Mouse (Mus musculus): Measurements from ENCODE around the gene Cpd.
A peak's percentile ranks its signal among the peaks of the same experiment; 100 is the strongest.
"Not testable (repeated sequence)": the region's sequence is repeated elsewhere in the genome, so short reads cannot be mapped to it uniquely, and the experiment has no call there.

Cpd gene

DNA sequence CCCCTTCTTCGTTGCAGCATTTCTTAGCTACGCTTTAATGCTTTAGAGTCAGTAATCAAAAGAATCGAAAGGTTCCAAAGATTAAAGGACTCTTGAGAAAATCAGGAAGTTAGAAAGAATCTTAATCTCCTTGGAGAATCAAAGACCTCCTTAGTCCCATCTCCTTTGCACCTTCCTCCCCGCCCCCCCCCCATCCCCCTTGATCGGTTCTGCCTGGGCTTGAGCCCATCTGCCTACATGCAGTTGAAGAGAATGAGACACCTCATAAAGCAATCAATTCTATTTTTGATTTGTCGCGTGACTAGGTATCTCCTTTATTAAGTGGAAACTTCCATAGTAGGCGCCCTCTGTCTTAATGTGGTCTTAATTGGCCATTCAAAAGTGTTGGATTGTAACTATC is 536 bp upstream of the Cpd start:
- DNase-seq (ENCODE audit: low spot score) = no peak

- peak; percentile 41 for DNase-seq (ENCODE audit: low spot score)
These were observed 574 bp downstream of the Cpd start for GRCm38 (mm10) chr11:76846011-76846877.

DNA sequence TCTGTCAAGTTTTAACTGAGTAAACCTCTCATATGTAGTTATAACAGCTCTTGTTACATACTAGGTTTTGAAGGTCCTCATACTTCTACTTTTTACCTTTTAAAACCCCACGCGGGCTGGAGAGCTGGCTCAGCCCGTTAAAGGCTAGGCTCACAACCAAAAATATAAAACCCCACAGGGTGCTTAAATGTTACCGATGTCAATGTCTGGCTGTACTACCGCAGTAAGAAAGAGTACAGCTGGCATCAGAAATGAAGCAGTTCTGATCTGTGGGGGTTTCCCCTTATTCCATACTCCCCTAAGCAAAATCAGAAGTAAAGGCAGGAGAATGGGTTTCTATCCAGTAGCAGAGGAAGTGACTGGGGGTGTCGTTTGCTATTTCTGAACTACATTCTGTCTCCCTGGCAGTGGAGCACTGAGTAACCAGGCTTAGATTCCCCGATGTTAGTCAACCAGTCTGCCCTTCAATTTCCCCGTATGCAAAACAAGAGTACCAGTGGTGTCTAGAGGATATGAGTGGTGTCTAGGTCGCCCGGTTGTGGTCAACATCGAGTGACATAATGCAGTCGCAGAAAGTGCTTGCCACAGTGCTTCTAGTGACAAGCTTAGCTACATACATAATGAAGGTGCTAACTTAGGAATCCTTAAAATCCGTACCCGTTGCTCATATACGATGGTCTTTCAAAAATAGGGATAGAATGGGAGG is 1.4 kb downstream of the Cpd start:
- peak; percentile 13 for DNase-seq (ENCODE audit: low spot score)

DNA sequence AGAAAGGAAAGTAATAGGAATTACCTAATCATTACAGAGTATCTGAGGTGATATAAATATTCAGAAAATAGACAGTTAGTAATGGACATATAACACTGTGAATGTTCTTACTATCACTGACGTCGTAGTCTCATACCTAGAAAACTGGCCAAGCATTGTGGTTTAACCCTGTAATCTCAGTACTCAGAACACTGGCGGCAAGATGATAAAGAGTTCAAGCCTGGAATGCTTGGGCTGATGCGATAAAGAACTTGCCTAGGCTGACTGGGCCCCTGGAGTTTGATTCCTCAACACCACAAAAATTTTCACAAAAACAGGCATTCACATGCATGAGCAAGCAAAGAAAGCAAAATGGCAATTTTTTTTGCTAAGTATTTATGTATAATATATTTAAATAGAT is 8.2 kb downstream of the Cpd start:
- no peak for DNase-seq (ENCODE audit: low spot score)

GRCm38 (mm10) chr11:76836317-76836716 is 10.5 kb downstream of the Cpd start:
- DNase-seq (ENCODE audit: low spot score) = no peak

DNA sequence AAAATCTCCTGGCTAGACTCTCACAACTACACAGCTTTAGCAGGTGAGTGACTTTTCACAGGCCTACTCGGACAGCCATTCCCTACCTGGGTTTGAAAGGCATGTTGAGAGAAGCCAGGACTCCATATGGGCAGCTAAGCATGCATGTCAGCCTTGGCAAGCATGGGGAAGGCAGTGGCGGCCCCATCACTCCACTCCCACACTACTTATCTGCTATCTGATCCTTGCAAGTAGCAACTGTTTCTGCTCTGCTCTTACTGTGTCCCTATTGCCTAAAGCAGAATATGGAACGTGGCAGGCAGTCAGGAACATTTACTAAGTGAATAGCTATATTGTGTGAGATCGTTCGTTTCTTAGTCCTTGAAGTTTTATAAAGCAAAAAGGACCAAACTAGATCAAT is 10.9 kb downstream of the Cpd start:
- DNase-seq (ENCODE audit: low spot score) = no peak

- no peak for DNase-seq (ENCODE audit: low spot score)
These were observed 12.2 kb downstream of the Cpd start for GRCm38 (mm10) chr11:76834665-76835064.

DNA sequence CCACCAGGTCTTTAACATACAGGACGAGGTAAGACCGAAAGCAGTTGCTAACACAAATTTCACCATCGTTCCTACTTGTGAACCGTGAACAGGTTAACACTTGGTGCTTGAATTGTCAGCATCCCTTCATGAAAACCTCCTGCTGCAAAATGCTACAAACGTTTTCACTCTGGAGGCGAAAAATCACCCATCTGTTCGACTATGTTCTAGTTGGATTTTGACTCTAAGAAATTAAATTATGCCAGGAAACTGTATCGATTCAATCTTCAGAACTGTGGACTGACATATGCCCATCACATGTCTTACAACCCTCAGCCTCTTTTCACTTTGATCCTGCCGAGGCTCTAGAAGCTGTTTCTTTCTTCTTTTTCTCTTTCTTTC is 21.9 kb downstream of the Cpd start:
- no peak for DNase-seq (ENCODE audit: low spot score)

GRCm38 (mm10) chr11:76824238-76824884 is 22.5 kb downstream of the Cpd start:
- no peak for DNase-seq (ENCODE audit: low spot score)

GRCm38 (mm10) chr11:76823641-76824040 is 23.2 kb downstream of the Cpd start:
- no peak for DNase-seq (ENCODE audit: low spot score)

- no peak for DNase-seq (ENCODE audit: low spot score)
These were observed 25.5 kb downstream of the Cpd start for GRCm38 (mm10) chr11:76821353-76821752.

DNA sequence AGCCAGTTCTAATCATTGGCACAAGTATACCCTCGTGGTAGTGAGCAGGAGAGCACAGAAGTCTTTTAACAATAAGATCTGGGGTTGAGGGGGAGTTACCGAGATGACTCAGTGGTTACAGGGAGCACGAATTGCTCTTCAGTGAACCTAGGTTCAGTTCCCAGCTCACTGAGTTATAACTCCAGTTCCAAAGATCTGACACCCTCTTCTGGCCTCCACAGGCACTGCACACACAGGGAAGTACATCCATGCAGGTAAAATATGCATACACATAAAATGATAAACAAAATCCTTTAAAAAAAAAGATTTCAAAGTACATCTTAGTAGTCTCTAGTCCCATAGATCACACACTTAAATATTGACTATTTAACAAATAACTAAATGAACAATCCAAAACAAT is 29.2 kb downstream of the Cpd start:
- no peak for DNase-seq (ENCODE audit: low spot score)

DNA sequence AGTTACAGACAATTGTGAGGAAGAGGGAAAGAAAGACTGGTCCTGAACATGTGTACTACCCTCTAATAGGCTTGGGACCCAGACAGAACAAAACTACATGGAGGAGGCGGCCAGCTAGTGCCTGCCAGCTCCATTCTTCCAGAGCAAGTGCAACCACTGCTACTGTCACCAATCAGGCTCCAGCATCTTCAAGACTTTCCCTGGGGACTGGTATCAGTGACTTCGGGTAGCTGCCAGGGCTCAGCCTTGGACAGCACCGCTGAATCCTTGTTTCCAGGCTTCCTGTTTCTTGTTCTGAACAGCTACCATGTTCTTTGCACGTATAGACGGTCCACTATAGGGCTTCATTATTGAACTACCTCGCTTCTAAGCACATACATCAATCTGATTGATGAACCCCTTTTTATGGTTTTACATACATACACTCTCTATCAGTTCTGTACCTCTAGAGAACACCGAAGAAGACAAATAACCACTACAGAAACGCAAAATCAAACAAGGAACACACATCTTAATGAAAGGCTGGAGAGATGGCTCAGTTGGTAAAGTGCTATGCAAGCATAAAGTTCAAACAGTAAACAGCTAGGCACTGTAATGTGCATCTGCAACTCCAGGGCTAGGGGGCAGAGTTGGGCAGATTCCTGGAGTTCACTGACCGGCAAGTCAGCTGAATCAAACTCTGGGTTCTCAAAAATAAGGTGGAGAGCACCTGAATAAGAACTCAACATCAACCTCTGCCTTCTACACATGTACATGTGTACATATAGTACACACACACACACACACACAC is 35.9 kb downstream of the Cpd start:
- DNase-seq (ENCODE audit: low spot score) = peak; percentile 14

DNA sequence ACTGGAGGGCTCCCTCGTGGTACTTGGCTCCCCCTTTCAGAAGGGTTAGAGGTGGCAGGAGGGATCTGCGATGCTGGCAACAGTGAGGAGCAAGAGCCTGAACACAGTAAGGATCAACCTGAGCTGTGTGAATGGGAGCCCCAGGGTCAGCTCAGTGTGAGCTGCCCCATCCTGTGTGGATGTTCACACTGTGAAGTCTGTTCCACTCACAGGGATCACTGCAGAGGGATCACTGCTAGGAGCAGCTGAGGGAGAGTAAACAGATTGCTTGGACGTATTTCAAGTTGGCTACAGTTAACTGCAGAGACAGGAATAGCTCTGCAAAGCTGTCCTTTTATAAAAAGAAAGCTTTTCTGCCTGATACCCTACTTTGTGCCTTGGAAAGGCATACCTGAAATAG is 37.4 kb downstream of the Cpd start:
- DNase-seq (ENCODE audit: low spot score) = no peak

GRCm38 (mm10) chr11:76808550-76808949 is 38.3 kb downstream of the Cpd start:
- DNase-seq (ENCODE audit: low spot score) = no peak

DNA sequence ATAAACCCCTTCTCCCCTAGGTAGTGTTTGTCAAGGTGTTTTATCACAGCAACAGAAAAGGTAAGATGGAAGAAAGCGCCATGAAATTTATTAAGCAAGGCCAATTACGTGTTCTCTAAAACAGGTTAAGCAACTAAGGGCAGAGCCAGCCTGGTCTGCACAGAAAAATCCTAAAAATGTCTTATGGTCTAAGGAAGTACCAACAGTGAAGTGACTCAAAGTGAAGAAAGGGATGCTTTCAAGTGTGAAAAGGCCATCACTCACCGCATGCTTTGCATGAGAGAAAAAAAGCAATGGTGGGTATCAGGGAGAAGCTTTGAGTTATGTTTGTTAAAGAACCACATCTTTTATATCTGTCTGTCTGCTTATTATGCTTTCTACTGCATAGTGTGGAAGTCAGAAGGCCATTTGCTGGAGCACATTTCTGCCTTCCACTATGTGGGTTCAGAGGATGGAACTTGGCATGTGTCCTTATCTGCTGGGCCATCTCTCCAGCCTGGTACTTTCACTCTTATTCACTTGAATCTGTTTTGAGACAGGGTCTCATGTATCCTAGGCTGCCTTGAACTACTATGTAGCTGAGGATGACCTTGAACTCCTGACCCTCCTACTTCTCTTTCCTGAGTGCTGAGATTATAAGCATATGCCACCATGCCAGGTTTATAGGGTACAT is 39.7 kb downstream of the Cpd start:
- DNase-seq (ENCODE audit: low spot score) = no peak

DNA sequence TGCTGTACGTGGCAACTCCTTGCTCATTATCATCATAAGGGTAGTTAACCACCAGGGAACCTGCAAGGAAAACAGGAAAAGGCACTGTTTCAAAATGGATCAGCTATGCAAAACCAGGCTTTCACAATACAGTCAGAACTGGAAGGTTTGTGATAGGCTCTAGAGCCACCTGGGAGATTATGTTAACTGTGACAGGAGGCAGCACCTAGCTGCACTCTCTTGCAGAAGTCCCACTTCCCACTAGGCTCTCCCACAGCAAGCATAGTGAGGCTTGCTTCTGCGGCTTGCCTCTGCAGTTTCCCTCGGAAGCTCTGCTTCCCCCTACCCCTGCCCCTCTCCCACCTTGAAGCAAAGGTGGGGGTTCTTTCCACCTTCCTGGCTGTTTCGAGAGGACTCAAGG is 40.8 kb downstream of the Cpd start:
- no peak for DNase-seq (ENCODE audit: low spot score)

- not testable (repeated sequence) for DNase-seq (ENCODE audit: low spot score)
These were observed 41.7 kb downstream of the Cpd start for GRCm38 (mm10) chr11:76805072-76805471.

DNA sequence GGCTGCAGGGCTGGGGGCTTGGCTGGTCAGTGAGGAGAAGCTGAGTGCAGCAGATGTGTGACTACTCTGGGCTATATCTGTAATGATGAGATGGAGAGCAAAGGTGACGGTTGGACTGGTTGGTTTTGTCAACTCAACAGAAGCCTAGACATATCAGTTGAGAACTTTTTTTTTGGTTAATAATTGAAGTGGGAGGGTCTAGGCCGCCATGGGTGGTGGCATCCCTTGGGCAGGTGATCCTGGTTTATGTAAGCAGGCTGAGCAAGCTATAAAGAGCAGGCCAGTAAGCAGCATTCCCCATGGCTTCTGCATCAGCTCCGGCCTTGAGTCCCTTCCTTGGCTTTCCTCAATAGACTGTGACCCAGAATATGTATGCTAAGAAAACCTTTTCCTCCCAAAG is 43.6 kb downstream of the Cpd start:
- no peak for DNase-seq (ENCODE audit: low spot score)

- DNase-seq (ENCODE audit: low spot score) = no peak
These were observed 49.6 kb downstream of the Cpd start for GRCm38 (mm10) chr11:76797236-76797635.

DNA sequence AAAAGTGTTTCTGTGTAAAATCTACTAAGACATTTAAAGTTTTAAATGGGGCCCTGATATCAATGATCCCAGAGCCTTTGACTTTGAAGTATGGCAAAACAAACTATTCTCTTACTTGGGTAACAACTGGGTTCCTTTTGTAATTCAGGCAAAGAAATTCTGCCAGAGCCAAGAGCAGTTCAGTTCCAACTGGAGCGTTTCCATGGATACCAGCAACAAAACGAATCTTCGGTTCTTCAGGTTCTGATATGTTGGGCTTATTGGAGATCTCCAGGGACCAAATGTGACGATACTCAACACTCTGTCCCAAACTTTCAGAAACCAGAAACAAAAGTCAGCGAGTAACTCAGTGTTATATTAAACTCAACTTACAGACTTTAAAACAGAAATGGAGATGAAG is 51.5 kb downstream of the Cpd start:
- no peak for DNase-seq (ENCODE audit: low spot score)

DNA sequence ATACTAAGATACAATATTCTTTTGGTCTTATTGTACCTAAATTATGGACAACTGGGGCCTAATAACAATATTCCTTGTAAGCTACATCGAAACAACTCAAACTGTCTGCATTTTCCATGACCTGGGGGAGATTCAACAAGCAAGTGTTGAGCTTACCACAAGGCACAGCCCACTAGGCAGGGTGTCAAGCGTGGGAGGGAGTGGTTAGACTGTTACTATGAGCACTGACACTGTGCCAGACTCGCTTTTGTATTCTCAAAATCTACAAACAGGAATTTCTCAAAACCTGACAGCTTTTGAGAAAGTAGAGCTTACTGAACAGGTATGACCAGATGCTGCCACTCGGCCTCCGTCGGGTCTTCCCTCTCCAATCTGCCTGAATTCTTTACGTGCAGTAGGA is 55.5 kb downstream of the Cpd start:
- no peak for DNase-seq (ENCODE audit: low spot score)

Measured in MN1 (cell line).